Mouse (Mus musculus): ENCODE data around the gene 4930502E18Rik. TPM values are rescaled to one million over a fixed set of nuclear protein-coding genes. Genes with fewer than 3 reads are reported as not detected.

Gene 4930502E18Rik
- polyA plus RNA-seq, 1 experiment from 2014 or later: 0.10 TPM

DNA sequence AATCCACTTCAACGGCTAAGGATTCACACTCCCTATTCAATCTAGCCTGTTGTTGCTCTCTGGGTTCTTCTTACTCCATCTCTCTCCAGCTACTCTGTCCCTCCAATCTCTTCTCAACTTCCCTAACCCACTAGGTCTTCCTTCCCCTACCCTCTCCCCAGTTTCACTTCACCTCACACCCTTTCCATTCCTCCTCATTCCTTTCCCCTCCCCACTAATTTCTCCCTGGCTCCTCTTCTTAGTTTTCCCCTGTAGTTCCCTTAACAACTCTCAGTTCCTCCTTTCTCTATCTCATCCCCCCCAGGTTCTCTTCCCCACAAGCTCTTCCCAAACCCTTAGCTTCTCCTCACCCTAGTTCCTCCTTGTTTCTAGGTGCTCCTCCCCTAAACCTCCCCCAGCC lies 28.2 kb downstream of the 4930502E18Rik start:
- ATAC-seq: no peak
- H3K27ac ChIP-seq: no peak overlapping the region
- H3K9ac ChIP-seq: no peak overlapping the region
- H3K4me2 ChIP-seq (replicated peaks): no peak overlapping the region
- no peaks in the 10 kb centered on the region for H3K9me3 ChIP-seq
- 93% methylated on average over 1 of the region's 1 CpGs for WGBS
- H3K4me3 ChIP-seq (replicated peaks): no peak overlapping the region
- H3K36me3 ChIP-seq: no peaks in the 10 kb centered on the region
- no peaks in the 10 kb centered on the region for H3K4me1 ChIP-seq (replicated peaks)
- no peaks in the 10 kb centered on the region for H3K27me3 ChIP-seq (replicated peaks)

DNA sequence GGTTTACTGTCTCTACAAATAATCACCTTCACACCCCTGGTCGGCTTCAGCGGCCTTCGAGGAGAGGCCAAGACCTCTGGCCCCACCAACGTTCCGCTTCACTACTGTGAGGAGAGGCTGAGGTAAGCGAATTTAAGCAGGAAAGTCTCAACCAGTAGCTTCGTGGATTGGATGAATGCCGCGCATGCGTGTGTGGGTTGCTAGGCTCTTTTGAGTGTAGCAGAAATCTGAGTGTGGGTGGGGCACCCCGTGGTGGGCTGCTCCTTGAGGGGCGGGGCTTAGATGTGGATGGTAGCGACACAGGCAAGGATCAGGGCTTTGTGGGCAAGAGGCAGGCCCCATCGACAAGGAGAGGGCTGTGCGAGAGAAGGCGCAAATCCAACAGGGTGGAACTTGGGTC lies 33.1 kb downstream of the 4930502E18Rik start, which contains the start of gene 1700013H16Rik:
1700013H16Rik (minus strand) TSS at position 96 of the 400 bp plus-strand sequence.
- no peaks in the 10 kb centered on the region for H3K9me3 ChIP-seq
- no peak within 1 kb of the TSS for H3K9ac ChIP-seq
- no peaks in the 10 kb centered on the region for H3K4me1 ChIP-seq (replicated peaks)
- 95% methylated on average over 16 of the region's 16 CpGs for WGBS
- no peak within 1 kb of the TSS for H3K4me3 ChIP-seq (replicated peaks)
- H3K27me3 ChIP-seq (replicated peaks): no peaks in the 10 kb centered on the region
- no peak within 1 kb of the TSS for H3K4me2 ChIP-seq (replicated peaks)
- no peak for ATAC-seq
- no peaks in the 10 kb centered on the region for H3K36me3 ChIP-seq
- H3K27ac ChIP-seq: no peak within 1 kb of the TSS

DNA sequence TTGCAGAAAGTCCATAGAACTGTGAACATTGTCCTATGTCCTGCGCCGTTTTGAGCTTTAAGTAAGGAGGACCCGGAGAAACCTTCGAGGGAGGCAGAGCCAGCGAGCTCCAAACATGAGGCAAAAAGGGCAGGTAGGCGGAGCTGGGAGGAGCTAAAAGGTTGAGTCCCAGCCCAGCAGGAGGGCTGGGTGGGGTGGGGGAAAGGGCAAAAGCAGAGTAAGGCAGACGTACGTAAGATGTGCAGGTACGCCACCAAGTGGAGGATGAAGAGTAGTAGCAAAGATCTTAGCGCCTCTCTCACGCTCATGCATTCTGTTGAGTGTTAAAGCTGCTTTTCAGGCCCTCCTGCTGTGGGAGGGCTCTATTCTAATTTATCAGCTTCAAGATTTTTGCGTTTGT lies 51.6 kb downstream of the 4930502E18Rik start, which contains the start of gene Zfp36l3:
Zfp36l3 (minus strand) TSS at position 119 of the 400 bp plus-strand sequence.
- Histone ChIP-seq H3K4me3 (replicated peaks) (no peak within 1 kb of the TSS), H3K36me3 (no peaks in the 10 kb centered on the region), H3K9me3 (no peaks in the 10 kb centered on the region), H3K9ac (no peak within 1 kb of the TSS), H3K4me1 (replicated peaks) (no peaks in the 10 kb centered on the region), H3K27me3 (replicated peaks) (no peaks in the 10 kb centered on the region), H3K4me2 (replicated peaks) (no peak within 1 kb of the TSS), H3K27ac (no peak within 1 kb of the TSS)
- no peak for ATAC-seq
- WGBS: 88% methylated on average over 12 of the region's 12 CpGs

Other genes with a start within 250 kb of the 4930502E18Rik start
- 26.1 and 28.0 TPM in 2 replicates for gene Rtl8c, start 116.8 kb upstream of the 4930502E18Rik start, polyA plus RNA-seq (2015; fragmentation: Nextera tagmentation; extraction: Ambion mirVana)
- gene Gm14597, start 115.8 kb upstream of the 4930502E18Rik start, polyA plus RNA-seq (2015; fragmentation: Nextera tagmentation; extraction: Ambion mirVana): not detected in 2 replicates
- gene Rtl8a, start 81.1 kb upstream of the 4930502E18Rik start, polyA plus RNA-seq (2015; fragmentation: Nextera tagmentation; extraction: Ambion mirVana): 48.5 and 52.1 TPM in 2 replicates
- 46.8 and 47.3 TPM in 2 replicates for gene Rtl8b, start 54.4 kb upstream of the 4930502E18Rik start, polyA plus RNA-seq (2015; fragmentation: Nextera tagmentation; extraction: Ambion mirVana)
- gene 1700013H16Rik, start 33.0 kb downstream of the 4930502E18Rik start, polyA plus RNA-seq (2015; fragmentation: Nextera tagmentation; extraction: Ambion mirVana): 0.11 TPM in 1 of 2 replicates, not detected in the other
- gene Zfp36l3, start 51.6 kb downstream of the 4930502E18Rik start, polyA plus RNA-seq (2015; fragmentation: Nextera tagmentation; extraction: Ambion mirVana): not detected in 2 replicates
- 1.7 and 2.7 TPM in 2 replicates for gene Xlr, start 72.9 kb downstream of the 4930502E18Rik start, polyA plus RNA-seq (2015; fragmentation: Nextera tagmentation; extraction: Ambion mirVana)

Data from intestine, embryonic 15.5 days (tissue).